Mouse (Mus musculus) CD4-positive helper T cell, adult 2 months (primary cell): ENCODE results near the gene Tbc1d8b.
"Not testable (repeated sequence)": the region's sequence is repeated elsewhere in the genome, so short reads cannot be mapped to it uniquely, and the experiment has no call there.

ENCODE experiments used
- DNase-seq: peaks from one replicate; pipeline ENCODE4 v3.0.0-alpha.2; 2012; ENCODE audit warnings: low read depth, missing footprints, low spot score

Gene Tbc1d8b

GRCm38 (mm10) chrX:139684775-139685695 is at the start of gene Tbc1d8b:
TSS of gene Tbc1d8b (plus strand) at chrX:139684996.
- DNase-seq, result peak; percentile 84

- no peak for DNase-seq
These were observed 45.1 kb upstream of the Tbc1d8b start for GRCm38 (mm10) chrX:139639744-139640143.

GRCm38 (mm10) chrX:139640418-139640817 is 44.4 kb upstream of the Tbc1d8b start:
- DNase-seq, result no peak

GRCm38 (mm10) chrX:139652226-139652625 is 32.6 kb upstream of the Tbc1d8b start:
- DNase-seq, result no peak

GRCm38 (mm10) chrX:139653292-139653691 is 31.5 kb upstream of the Tbc1d8b start:
- no peak for DNase-seq

GRCm38 (mm10) chrX:139654350-139655063 is 30.3 kb upstream of the Tbc1d8b start:
- no peak for DNase-seq

GRCm38 (mm10) chrX:139662111-139662510 is 22.7 kb upstream of the Tbc1d8b start:
- no peak for DNase-seq

- DNase-seq, result peak; percentile 2
These were observed 19.0 kb upstream of the Tbc1d8b start for GRCm38 (mm10) chrX:139665829-139666228.

- no peak for DNase-seq
These were observed 404 bp upstream of the Tbc1d8b start for GRCm38 (mm10) chrX:139684410-139684774.

- no peak for DNase-seq
These were observed 29.6 kb downstream of the Tbc1d8b start, which contains the start of gene Gm15013 for GRCm38 (mm10) chrX:139714381-139714780. TSS of gene Gm15013 (minus strand) at chrX:139714481.

GRCm38 (mm10) chrX:139722350-139722749 is 37.6 kb downstream of the Tbc1d8b start:
- no peak for DNase-seq

- DNase-seq, result no peak
These were observed 45.7 kb downstream of the Tbc1d8b start for GRCm38 (mm10) chrX:139730541-139730940.

GRCm38 (mm10) chrX:139737066-139737465 is 52.3 kb downstream of the Tbc1d8b start:
- DNase-seq, result no peak

- peak; percentile 21 for DNase-seq
These were observed 67.1 kb downstream of the Tbc1d8b start for GRCm38 (mm10) chrX:139751855-139752254.

- DNase-seq, result not testable (repeated sequence)
These were observed 73.8 kb downstream of the Tbc1d8b start for GRCm38 (mm10) chrX:139758634-139759033.

GRCm38 (mm10) chrX:139762546-139762945 is 77.8 kb downstream of the Tbc1d8b start:
- peak; percentile 19 for DNase-seq

GRCm38 (mm10) chrX:139769975-139770637 is 85.3 kb downstream of the Tbc1d8b start:
- DNase-seq, result no peak

- peak; percentile 33 for DNase-seq
These were observed 89.7 kb downstream of the Tbc1d8b start for GRCm38 (mm10) chrX:139774309-139775083.

- DNase-seq, result no peak
These were observed 90.4 kb downstream of the Tbc1d8b start for GRCm38 (mm10) chrX:139775084-139775612.

GRCm38 (mm10) chrX:139777357-139777756 is 92.6 kb downstream of the Tbc1d8b start:
- no peak for DNase-seq

GRCm38 (mm10) chrX:139778886-139779285 is 94.1 kb downstream of the Tbc1d8b start:
- no peak for DNase-seq
